Mouse (Mus musculus): ENCODE measurements around the gene Foxp1. TPM values are rescaled to one million over a fixed set of nuclear protein-coding genes. Genes with fewer than 3 reads are reported as not detected.

Gene Foxp1
- polyA plus RNA-seq, 1 experiment from 2014 or later, result 18.9 TPM

DNA sequence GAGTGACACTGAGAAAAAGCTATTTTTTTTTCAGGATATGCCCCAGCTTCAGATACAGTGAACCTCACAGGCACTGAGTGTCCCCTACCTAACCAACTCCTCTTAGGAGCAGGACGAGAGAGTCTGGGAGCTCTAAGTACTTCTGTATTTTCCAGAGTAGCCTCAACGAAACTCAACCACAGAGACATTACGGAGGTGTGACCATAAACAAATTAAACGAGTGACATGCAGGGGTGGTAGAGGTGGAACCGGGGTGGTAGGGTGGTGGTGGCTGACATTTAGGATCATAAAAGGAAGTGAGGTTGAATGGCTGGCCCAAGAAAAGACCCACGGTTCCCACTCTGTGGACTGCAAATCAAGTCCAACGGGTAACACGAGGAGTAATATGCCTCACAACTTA is 274.1 kb downstream of the Foxp1 start:
- Histone ChIP-seq H3K4me3 (ENCODE audit: low read depth, low read length) (no peak overlapping the region), H3K4me1 (ENCODE audit: insufficient read depth) (no peaks in the 10 kb centered on the region), H3K36me3 (replicated peaks; ENCODE audit: insufficient read depth, low read length) (peaks cover 4% of the 10 kb centered on the region; the same call in 1 of the 2 replicates), H3K27me3 (ENCODE audit: insufficient read depth, low read length) (no peaks in the 10 kb centered on the region), H3K27ac (ENCODE audit: low read depth) (no peak overlapping the region), H3K4me2 (ENCODE audit: low read depth, low read length) (no peak overlapping the region), H3K9ac (replicated peaks) (no peak overlapping the region), H3K9me3 (ENCODE audit: low read length) (no peaks in the 10 kb centered on the region)
- TF ChIP-seq CTCF (IDR thresholded peaks at IDR 0.05; ENCODE audit: low read depth), result no peak
- TF ChIP-seq EP300 (IDR thresholded peaks at IDR 0.05; ENCODE audit: low read depth), result no peak
- no peak for ATAC-seq
- DNase-seq, result no peak
- WGBS (ENCODE audit: insufficient replicate concordance), result 52% methylated on average over 8 of the region's 8 CpGs

- no peak for DNase-seq
- peaks cover 4% of the 10 kb centered on the region; the same call in 1 of the 2 replicates for H3K36me3 ChIP-seq (replicated peaks; ENCODE audit: insufficient read depth, low read length)
- H3K4me1 ChIP-seq (ENCODE audit: insufficient read depth), result no peaks in the 10 kb centered on the region; the same call in 1 of the 2 replicates
- H3K27me3 ChIP-seq (ENCODE audit: insufficient read depth, low read length), result no peaks in the 10 kb centered on the region
- WGBS (ENCODE audit: insufficient replicate concordance), result 65% methylated on average over 10 of the region's 10 CpGs
- no peak overlapping the region for H3K4me2 ChIP-seq (ENCODE audit: low read depth, low read length)
- no peak overlapping the region for H3K27ac ChIP-seq (ENCODE audit: low read depth)
- ATAC-seq, result peak; percentile 56; the same call in 1 of the 2 replicates
- no peak overlapping the region for H3K4me3 ChIP-seq (ENCODE audit: low read depth, low read length)
- TF ChIP-seq CTCF (IDR thresholded peaks at IDR 0.05; ENCODE audit: low read depth), result no peak
- no peak for TF ChIP-seq EP300 (IDR thresholded peaks at IDR 0.05; ENCODE audit: low read depth)
- H3K9ac ChIP-seq (replicated peaks), result no peak overlapping the region
- no peaks in the 10 kb centered on the region for H3K9me3 ChIP-seq (ENCODE audit: low read length)
Observed at GRCm38 (mm10) chr6:99241625-99242395, 280.7 kb downstream of the Foxp1 start.

- H3K36me3 ChIP-seq (replicated peaks; ENCODE audit: insufficient read depth, low read length), result no peaks in the 10 kb centered on the region; the same call in 1 of the 2 replicates
- no peak overlapping the region for H3K27ac ChIP-seq (ENCODE audit: low read depth)
- H3K4me3 ChIP-seq (ENCODE audit: low read depth, low read length), result no peak overlapping the region
- H3K9ac ChIP-seq (replicated peaks), result no peak overlapping the region
- no peak overlapping the region for H3K4me2 ChIP-seq (ENCODE audit: low read depth, low read length)
- H3K9me3 ChIP-seq (ENCODE audit: low read length), result no peaks in the 10 kb centered on the region
- no peaks in the 10 kb centered on the region; the same call in 1 of the 2 replicates for H3K4me1 ChIP-seq (ENCODE audit: insufficient read depth)
- H3K27me3 ChIP-seq (ENCODE audit: insufficient read depth, low read length), result no peaks in the 10 kb centered on the region
- no peak for DNase-seq
- ATAC-seq, result no peak
- TF ChIP-seq CTCF (IDR thresholded peaks at IDR 0.05; ENCODE audit: low read depth) (no peak), EP300 (IDR thresholded peaks at IDR 0.05; ENCODE audit: low read depth) (no peak)
Observed at GRCm38 (mm10) chr6:99240764-99241163, 281.8 kb downstream of the Foxp1 start.

- Histone ChIP-seq H3K4me3 (ENCODE audit: low read depth, low read length) (no peak overlapping the region), H3K4me1 (ENCODE audit: insufficient read depth) (no peaks in the 10 kb centered on the region), H3K27me3 (ENCODE audit: insufficient read depth, low read length) (no peaks in the 10 kb centered on the region), H3K9ac (replicated peaks) (no peak overlapping the region), H3K27ac (ENCODE audit: low read depth) (no peak overlapping the region), H3K9me3 (ENCODE audit: low read length) (no peaks in the 10 kb centered on the region), H3K4me2 (ENCODE audit: low read depth, low read length) (no peak overlapping the region), H3K36me3 (replicated peaks; ENCODE audit: insufficient read depth, low read length) (no peaks in the 10 kb centered on the region; the same call in 1 of the 2 replicates)
- TF ChIP-seq CTCF (IDR thresholded peaks at IDR 0.05; ENCODE audit: low read depth) (no peak), EP300 (IDR thresholded peaks at IDR 0.05; ENCODE audit: low read depth) (no peak)
- 56% methylated on average over 8 of the region's 8 CpGs for WGBS (ENCODE audit: insufficient replicate concordance)
- DNase-seq (no peak), ATAC-seq (no peak)
Observed at GRCm38 (mm10) chr6:99235588-99235987, 286.9 kb downstream of the Foxp1 start.

GRCm38 (mm10) chr6:99233411-99233810 is 289.1 kb downstream of the Foxp1 start:
- Histone ChIP-seq H3K4me3 (ENCODE audit: low read depth, low read length) (no peak overlapping the region), H3K27ac (ENCODE audit: low read depth) (no peak overlapping the region), H3K36me3 (replicated peaks; ENCODE audit: insufficient read depth, low read length) (no peaks in the 10 kb centered on the region; the same call in 1 of the 2 replicates), H3K9me3 (ENCODE audit: low read length) (no peaks in the 10 kb centered on the region), H3K4me1 (ENCODE audit: insufficient read depth) (peaks cover 4% of the 10 kb centered on the region; the same call in 1 of the 2 replicates), H3K4me2 (ENCODE audit: low read depth, low read length) (no peak overlapping the region), H3K27me3 (ENCODE audit: insufficient read depth, low read length) (no peaks in the 10 kb centered on the region), H3K9ac (replicated peaks) (no peak overlapping the region)
- ATAC-seq, result no peak
- WGBS (ENCODE audit: insufficient replicate concordance), result 91% methylated on average over 10 of the region's 10 CpGs
- no peak for DNase-seq
- no peak for TF ChIP-seq EP300 (IDR thresholded peaks at IDR 0.05; ENCODE audit: low read depth)
- no peak for TF ChIP-seq CTCF (IDR thresholded peaks at IDR 0.05; ENCODE audit: low read depth)

DNA sequence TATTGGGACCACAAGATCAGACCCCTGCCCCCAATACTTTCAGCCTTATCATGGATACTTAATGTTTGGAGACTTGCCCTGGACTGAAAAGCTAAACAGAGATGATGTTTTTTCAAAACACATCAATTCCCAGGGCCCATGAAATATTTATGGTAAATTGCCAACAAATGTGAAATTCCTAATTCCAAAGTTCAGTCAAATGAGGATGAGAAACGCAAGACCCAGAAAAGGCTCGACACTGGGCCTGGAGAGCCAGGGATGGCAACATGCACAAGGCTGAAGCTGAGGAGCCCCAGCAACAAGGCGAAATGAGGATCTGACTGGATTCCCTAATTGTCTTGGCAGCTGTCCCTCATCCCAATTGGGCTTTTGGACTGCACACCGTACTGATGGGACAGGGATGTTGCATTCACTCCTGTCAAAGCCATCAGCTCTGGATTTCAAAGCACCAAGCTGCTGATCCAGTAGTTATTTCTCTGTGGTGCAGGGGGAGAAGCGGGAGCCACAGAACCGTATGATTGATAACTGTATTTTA is 294.1 kb downstream of the Foxp1 start:
- no peak overlapping the region for H3K9ac ChIP-seq (replicated peaks)
- DNase-seq, result no peak
- TF ChIP-seq CTCF (IDR thresholded peaks at IDR 0.05; ENCODE audit: low read depth), result no peak
- H3K27ac ChIP-seq (ENCODE audit: low read depth), result no peak overlapping the region
- no peaks in the 10 kb centered on the region; the same call in 1 of the 2 replicates for H3K36me3 ChIP-seq (replicated peaks; ENCODE audit: insufficient read depth, low read length)
- WGBS (ENCODE audit: insufficient replicate concordance), result 78% methylated on average over 6 of the region's 6 CpGs
- H3K4me1 ChIP-seq (ENCODE audit: insufficient read depth), result peaks cover 15% of the 10 kb centered on the region; the same call in 1 of the 2 replicates
- no peaks in the 10 kb centered on the region for H3K9me3 ChIP-seq (ENCODE audit: low read length)
- H3K27me3 ChIP-seq (ENCODE audit: insufficient read depth, low read length), result no peaks in the 10 kb centered on the region
- no peak for ATAC-seq
- H3K4me2 ChIP-seq (ENCODE audit: low read depth, low read length), result no peak overlapping the region
- no peak overlapping the region for H3K4me3 ChIP-seq (ENCODE audit: low read depth, low read length)
